Mouse (Mus musculus): ENCODE data around the gene Sult4a1. TPM values are rescaled to one million over a fixed set of nuclear protein-coding genes. Genes with fewer than 3 reads are reported as not detected.

Sult4a1 gene
- polyA plus RNA-seq, 1 experiment from 2014 or later = 14.8 TPM

- Histone ChIP-seq H3K27ac (no peak overlapping the region), H3K27me3 (ENCODE audit: insufficient read depth, poor library complexity, severe bottlenecking) (peaks cover 11% of the 10 kb centered on the region; the same call in 1 of the 2 replicates), H3K36me3 (no peaks in the 10 kb centered on the region), H3K4me1 (replicated peaks) (peaks cover 4% of the 10 kb centered on the region; the same call in 1 of the 2 replicates), H3K4me3 (no peak overlapping the region), H3K9me3 (no peaks in the 10 kb centered on the region)
- 86% methylated on average over 6 of the region's 6 CpGs for WGBS
- no peak for DNase-seq (ENCODE audit: low spot score)
These were observed 46.7 kb downstream of the Sult4a1 start for GRCm38 (mm10) chr15:84058841-84059240.

- no peak overlapping the region for H3K27ac ChIP-seq
- DNase-seq (ENCODE audit: low spot score) = no peak
- no peaks in the 10 kb centered on the region for H3K9me3 ChIP-seq
- peaks cover 8% of the 10 kb centered on the region; the same call in 1 of the 2 replicates for H3K4me1 ChIP-seq (replicated peaks)
- H3K4me3 ChIP-seq = no peak overlapping the region
- peaks cover 11% of the 10 kb centered on the region; the same call in 1 of the 2 replicates for H3K27me3 ChIP-seq (ENCODE audit: insufficient read depth, poor library complexity, severe bottlenecking)
- 70% methylated on average over 5 of the region's 5 CpGs for WGBS
- H3K36me3 ChIP-seq = no peaks in the 10 kb centered on the region
These were observed 49.5 kb downstream of the Sult4a1 start for GRCm38 (mm10) chr15:84056083-84056482.

GRCm38 (mm10) chr15:84053859-84054258 is 51.7 kb downstream of the Sult4a1 start:
- Histone ChIP-seq H3K4me3 (no peak overlapping the region), H3K27me3 (ENCODE audit: insufficient read depth, poor library complexity, severe bottlenecking) (peaks cover 11% of the 10 kb centered on the region; the same call in 1 of the 2 replicates), H3K36me3 (no peaks in the 10 kb centered on the region), H3K4me1 (replicated peaks) (peaks cover 14% of the 10 kb centered on the region; the same call in 1 of the 2 replicates), H3K9me3 (no peaks in the 10 kb centered on the region), H3K27ac (no peak overlapping the region; the same call in 1 of the 2 replicates)
- DNase-seq (ENCODE audit: low spot score) = peak; percentile 80
- 45% methylated on average over 9 of the region's 9 CpGs for WGBS

- 94% methylated on average over 4 of the region's 4 CpGs for WGBS
- Histone ChIP-seq H3K4me3 (no peak overlapping the region), H3K4me1 (replicated peaks) (peaks cover 14% of the 10 kb centered on the region; the same call in 1 of the 2 replicates), H3K36me3 (no peaks in the 10 kb centered on the region), H3K9me3 (no peaks in the 10 kb centered on the region), H3K27ac (no peak overlapping the region), H3K27me3 (ENCODE audit: insufficient read depth, poor library complexity, severe bottlenecking) (peaks cover 11% of the 10 kb centered on the region; the same call in 1 of the 2 replicates)
- no peak for DNase-seq (ENCODE audit: low spot score)
These were observed 52.3 kb downstream of the Sult4a1 start for GRCm38 (mm10) chr15:84053240-84053639.

- peaks cover 11% of the 10 kb centered on the region; the same call in 1 of the 2 replicates for H3K27me3 ChIP-seq (ENCODE audit: insufficient read depth, poor library complexity, severe bottlenecking)
- 83% methylated on average over 9 of the region's 9 CpGs for WGBS
- no peak for DNase-seq (ENCODE audit: low spot score)
- H3K4me3 ChIP-seq = no peak overlapping the region
- H3K9me3 ChIP-seq = no peaks in the 10 kb centered on the region
- H3K4me1 ChIP-seq (replicated peaks) = peaks cover 14% of the 10 kb centered on the region; the same call in 1 of the 2 replicates
- no peaks in the 10 kb centered on the region for H3K36me3 ChIP-seq
- H3K27ac ChIP-seq = no peak overlapping the region
These were observed 53.2 kb downstream of the Sult4a1 start for GRCm38 (mm10) chr15:84052390-84052789.

GRCm38 (mm10) chr15:84049570-84049969 is 56.0 kb downstream of the Sult4a1 start:
- 61% methylated on average over 7 of the region's 7 CpGs for WGBS
- DNase-seq (ENCODE audit: low spot score) = no peak
- H3K27me3 ChIP-seq (ENCODE audit: insufficient read depth, poor library complexity, severe bottlenecking) = peaks cover 5% of the 10 kb centered on the region; the same call in 1 of the 2 replicates

GRCm38 (mm10) chr15:84045562-84045961 is 60.0 kb downstream of the Sult4a1 start:
- Histone ChIP-seq H3K4me3 (no peak overlapping the region), H3K9me3 (peaks cover 13% of the 10 kb centered on the region; the same call in 1 of the 2 replicates), H3K27ac (no peak overlapping the region), H3K27me3 (ENCODE audit: insufficient read depth, poor library complexity, severe bottlenecking) (no peaks in the 10 kb centered on the region), H3K4me1 (replicated peaks) (peaks cover 5% of the 10 kb centered on the region; the same call in 1 of the 2 replicates), H3K36me3 (no peaks in the 10 kb centered on the region)
- DNase-seq (ENCODE audit: low spot score) = no peak
- 90% methylated on average over 6 of the region's 6 CpGs for WGBS

More at GRCm38 (mm10) chr15:84049570-84049969, 56.0 kb downstream of the Sult4a1 start:
- Histone ChIP-seq H3K36me3 (no peaks in the 10 kb centered on the region), H3K27ac (no peak overlapping the region), H3K4me1 (replicated peaks) (peaks cover 14% of the 10 kb centered on the region; the same call in 1 of the 2 replicates), H3K9me3 (peaks cover 9% of the 10 kb centered on the region; the same call in 1 of the 2 replicates), H3K4me3 (no peak overlapping the region)

GRCm38 (mm10) chr15:84037067-84037466 is 68.5 kb downstream of the Sult4a1 start:
- no peak for DNase-seq (ENCODE audit: low spot score)
- 91% methylated on average over 5 of the region's 5 CpGs for WGBS
- no peak overlapping the region for H3K4me3 ChIP-seq
- H3K27ac ChIP-seq = no peak overlapping the region
- no peaks in the 10 kb centered on the region for H3K36me3 ChIP-seq
- H3K27me3 ChIP-seq (ENCODE audit: insufficient read depth, poor library complexity, severe bottlenecking) = no peaks in the 10 kb centered on the region
- no peaks in the 10 kb centered on the region for H3K4me1 ChIP-seq (replicated peaks)
- H3K9me3 ChIP-seq = no peaks in the 10 kb centered on the region

Other genes starting within 250 kb of the Sult4a1 start
- 0.22 and 0.32 TPM in 2 replicates for gene Efcab6, start 40.4 kb downstream of the Sult4a1 start, polyA plus RNA-seq (2016; fragmentation: Nextera tagmentation; extraction: Ambion mirVana)
- gene Pnpla5, start 17.4 kb upstream of the Sult4a1 start, polyA plus RNA-seq (2016; fragmentation: Nextera tagmentation; extraction: Ambion mirVana) = not detected in 2 replicates
- 0.88 and 1.1 TPM in 2 replicates for gene Pnpla3, start 62.1 kb upstream of the Sult4a1 start, polyA plus RNA-seq (2016; fragmentation: Nextera tagmentation; extraction: Ambion mirVana)
- 94.5 and 103 TPM in 2 replicates for gene Samm50, start 86.5 kb upstream of the Sult4a1 start, polyA plus RNA-seq (2016; fragmentation: Nextera tagmentation; extraction: Ambion mirVana)
- gene Parvb, start 126.3 kb upstream of the Sult4a1 start, polyA plus RNA-seq (2016; fragmentation: Nextera tagmentation; extraction: Ambion mirVana) = 7.1 and 7.6 TPM in 2 replicates
- gene Parvg, start 218.3 kb upstream of the Sult4a1 start, polyA plus RNA-seq (2016; fragmentation: Nextera tagmentation; extraction: Ambion mirVana) = 1.1 TPM in 2 replicates

Data from hindbrain, embryonic 10.5 days (tissue).